Mouse (Mus musculus): ENCODE data around the gene Yeats2.
"Not testable (repeated sequence)": the region's sequence is repeated elsewhere in the genome, so short reads cannot be mapped to it uniquely, and the experiment has no call there.

Yeats2 gene

DNA sequence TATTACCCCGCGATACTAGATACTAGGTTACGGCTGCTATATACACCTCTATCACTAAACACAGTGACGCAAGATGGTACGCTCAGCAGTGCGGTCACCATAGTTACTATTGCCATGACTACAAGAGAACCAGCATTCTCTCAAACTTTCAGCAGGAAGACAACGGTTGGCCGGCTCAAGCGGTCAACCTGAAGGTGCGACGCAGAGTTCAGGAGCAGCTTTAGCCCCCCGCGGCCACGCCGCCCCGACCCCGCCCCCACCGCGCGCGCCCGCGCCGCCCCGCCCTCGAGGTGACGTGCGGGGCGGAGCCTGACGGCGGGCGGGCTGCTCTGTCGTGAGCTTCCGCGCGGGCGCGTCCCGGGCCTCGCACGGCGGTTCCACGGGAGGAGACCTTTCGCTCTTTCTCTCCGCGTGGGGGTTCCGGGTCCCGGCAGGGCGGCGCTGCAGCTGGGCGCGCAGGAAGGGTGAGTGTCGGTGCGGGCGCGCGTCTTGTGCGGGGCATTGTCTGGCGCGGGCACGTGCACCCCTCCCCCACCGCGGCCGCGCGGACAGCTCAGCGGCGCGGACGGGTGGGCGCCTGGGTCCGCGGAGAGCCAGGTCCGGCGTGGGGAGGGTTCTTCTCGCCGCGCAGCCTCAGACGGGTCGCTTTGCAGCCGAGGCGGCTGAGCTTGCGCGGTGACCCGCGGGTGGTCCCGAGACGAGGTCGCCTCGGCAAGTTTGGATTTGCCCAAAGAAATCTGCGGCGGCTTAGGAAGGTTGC is at the start of gene Yeats2:
Gene Yeats2, plus strand, starts transcription at position 292 of the 760 bp plus-strand sequence.
- peak; percentile 84 to 91 for DNase-seq

DNA sequence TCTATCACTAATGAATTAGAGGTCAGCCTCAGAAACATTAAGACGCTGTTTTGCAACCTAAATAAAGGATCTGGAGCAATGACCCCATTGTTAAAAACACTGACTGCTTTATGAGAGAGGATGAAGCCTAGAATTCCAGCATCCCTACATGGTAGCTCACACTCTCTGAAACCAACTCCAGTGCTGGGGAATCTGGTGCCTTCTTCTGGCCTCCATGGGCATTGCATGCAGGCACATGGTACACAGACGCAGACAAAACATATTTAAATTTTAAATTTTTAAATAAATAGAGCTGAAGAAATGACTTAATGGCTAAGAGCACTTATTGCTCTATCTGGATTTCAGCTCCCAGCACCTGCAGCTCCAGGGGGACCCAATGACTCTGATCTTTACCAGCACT is 44.9 kb upstream of the Yeats2 start:
- peak in 1 of 2 experiments; percentile 32 for DNase-seq

DNA sequence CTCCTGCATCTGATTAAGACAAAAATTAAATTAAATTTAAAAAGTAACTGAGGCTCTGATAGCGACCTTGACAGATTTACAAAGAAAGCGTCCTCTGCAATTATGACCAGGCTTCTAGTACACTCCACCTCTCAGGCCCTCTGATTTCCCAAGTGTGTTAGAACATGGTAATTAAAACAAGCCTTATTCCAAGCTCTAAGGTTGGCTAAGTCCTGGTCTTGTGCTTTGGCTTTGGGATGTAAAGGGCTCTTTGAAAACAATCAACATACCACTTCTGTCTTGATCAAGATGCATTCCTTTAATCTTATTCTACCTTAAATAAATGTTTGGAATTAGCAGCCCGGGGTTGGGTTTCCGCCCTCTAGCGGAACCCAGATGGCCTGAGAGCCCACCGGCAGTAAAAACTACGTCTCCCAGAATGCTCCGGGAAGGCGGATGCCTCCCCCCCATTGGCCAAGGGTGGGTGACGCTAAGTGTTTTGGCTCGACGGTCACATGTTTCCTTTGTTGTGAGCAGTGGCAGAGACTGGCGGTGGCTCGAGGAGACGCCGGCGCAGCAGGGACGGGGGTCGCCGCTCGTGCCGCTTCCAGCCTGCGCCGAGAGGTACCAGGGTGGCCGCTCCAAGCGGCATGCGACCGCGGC is 43.7 kb upstream of the Yeats2 start, which contains the start of gene Klhl24:
Gene Klhl24, plus strand, starts transcription at position 474 of the 642 bp plus-strand sequence.
- peak; percentile 91 to 95 for DNase-seq

DNA sequence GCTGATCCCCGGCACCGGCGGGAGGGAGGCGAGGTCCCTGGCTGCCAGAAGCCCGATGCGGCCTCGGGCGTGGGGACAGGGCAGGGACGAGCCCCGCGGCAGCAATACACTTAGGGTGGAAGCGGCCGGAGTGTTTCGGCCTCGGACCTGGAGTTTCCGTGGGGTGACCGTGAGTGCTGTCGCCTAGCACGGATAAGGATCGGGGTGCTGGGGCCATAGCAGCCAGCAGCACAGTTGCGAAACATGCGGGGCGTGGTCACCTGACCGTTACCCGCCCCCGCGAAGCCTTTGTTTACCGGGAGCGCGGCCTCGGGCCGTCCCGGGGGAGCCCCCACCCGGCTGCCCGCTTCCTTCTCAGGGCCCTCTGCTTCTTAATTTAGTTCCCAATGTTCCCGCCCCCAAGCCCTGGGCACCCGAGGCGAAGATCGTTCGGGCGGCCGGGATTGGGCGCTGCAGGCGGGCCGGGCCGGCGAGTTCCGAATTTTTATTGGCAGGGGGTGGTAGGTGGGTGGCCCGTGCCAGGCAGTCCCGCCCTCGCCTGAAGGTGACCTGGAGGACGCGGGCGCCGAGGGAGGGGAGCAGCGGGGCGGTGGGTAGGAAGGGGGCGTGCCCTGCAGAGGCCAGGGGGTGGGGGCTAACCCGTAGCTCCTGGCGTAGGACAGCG is 43.0 kb upstream of the Yeats2 start:
- DNase-seq, result peak; percentile 91 to 96

DNA sequence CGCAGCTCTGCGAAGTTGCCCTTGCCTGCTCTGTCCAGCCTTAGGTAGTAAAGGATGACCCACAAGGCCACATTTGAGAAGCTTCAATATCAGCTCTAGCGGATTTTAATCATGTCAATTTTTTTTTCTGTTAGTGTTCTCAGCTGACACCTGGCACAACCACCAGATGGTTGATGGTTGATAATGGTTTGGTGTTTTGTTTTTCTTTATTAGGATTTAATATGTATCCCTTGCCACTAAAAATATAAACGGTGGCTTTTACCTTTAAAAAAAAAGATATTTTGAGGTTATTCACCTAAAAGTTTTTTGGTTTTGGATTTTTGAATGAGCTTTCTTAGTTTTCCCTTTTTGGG is 42.5 kb upstream of the Yeats2 start:
- no peak for DNase-seq

DNA sequence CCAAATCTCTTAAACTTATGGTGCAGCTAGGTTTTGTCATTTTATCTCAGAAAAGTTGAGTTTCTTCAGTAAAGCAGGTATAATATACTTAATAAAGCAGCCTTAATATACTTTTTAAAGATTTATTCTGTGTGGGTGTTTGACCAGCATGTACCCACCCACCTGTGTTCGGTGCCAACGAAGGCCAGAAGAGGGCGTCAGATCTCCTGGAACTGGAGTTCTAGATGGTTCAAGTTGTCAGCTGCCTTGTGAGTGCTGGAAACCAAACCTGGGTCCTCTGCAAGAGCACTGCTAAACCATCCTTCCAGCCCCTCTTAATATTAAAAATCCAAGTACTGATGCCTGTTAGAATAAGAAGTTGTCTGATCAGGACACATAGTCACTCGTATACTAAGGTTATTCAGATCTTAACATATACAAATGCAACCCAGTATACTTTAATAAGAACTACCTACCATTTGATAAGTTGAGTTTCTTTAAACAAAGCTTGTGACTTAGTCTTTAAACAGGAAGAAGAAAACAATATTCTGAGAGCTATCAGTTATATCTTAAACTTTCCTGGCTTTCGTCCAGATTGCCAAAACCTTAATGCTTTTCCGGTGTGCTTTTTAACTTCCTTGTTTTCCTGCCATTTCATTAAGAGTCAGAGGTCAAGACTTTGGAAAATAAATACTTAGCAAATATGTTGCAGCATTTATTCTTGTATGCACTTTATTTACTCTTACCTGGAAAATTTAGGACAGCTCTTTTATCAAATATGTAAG is 41.8 kb upstream of the Yeats2 start:
- peak in 1 of 2 experiments; percentile 25 for DNase-seq

DNA sequence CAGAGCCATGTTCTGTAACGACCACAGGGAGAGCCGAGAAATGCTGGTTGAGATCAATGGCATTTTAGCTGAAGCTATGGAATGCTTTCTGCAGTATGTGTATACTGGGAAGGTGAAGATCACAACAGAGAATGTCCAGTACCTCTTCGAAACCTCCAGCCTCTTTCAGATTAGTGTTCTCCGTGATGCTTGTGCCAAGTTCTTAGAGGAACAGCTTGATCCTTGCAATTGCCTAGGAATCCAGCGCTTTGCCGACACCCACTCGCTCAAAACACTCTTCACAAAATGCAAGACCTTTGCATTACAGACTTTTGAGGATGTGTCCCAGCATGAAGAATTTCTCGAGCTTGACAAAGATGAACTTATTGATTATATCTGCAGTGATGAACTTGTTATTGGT is 33.9 kb upstream of the Yeats2 start:
- DNase-seq, result no peak

DNA sequence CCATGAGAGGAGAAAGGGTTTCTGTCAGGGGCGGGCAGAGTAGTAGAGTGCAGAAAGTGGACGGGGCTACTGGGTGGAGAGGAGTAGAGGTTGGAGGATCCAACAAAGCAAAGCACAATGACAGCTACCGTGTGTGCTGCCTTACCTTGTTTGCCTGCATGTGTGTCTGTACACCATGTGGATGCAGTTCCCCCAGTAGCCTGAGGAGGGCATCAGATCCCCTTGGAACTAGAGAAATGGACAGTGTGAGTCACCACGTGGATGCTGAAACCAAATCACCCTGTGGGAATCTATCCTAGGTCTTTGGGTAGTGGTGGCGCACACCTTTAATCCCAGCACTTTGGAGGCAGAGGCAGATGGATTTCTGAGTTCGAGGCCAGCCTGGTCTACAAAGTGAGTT is 31.9 kb upstream of the Yeats2 start:
- DNase-seq, result no peak

DNA sequence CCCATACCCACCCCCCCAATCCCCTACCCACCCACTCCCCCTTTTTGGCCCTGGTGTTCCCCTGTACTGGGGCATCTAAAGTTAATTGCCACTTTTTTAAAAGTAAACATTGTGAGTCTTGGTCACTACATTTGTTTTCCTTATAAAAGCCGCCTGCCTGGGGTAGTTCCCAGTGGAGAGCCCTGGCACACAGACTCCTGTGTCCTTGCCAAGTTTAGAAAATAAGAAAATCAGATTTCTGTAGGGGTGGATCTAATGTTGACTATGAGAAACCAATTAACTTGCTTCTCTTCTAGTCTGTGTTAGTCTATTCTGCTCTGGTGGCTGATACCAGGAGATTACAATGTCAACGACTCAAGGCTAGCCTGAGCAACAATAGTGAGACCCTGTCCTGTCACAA is 28.2 kb upstream of the Yeats2 start:
- DNase-seq, result no peak

DNA sequence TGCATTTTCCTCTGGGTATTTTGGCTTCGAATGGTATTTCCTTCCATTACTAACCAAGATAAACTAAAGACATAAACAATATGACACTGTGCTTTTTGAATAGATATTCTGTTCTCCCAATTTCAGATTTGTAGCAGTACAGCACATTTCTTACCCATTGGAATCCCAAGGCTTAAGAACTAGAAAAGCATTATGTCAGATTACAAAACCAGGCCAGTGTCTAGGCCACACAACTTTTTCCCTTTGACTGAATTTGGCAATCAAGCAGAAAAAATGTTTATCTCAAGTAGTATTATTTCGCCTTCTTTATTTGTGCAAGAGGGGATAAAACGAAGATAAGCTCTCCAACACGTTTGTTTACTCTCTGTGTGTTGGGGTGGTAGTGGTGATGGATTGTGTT is 24.8 kb upstream of the Yeats2 start:
- DNase-seq, result no peak

DNA sequence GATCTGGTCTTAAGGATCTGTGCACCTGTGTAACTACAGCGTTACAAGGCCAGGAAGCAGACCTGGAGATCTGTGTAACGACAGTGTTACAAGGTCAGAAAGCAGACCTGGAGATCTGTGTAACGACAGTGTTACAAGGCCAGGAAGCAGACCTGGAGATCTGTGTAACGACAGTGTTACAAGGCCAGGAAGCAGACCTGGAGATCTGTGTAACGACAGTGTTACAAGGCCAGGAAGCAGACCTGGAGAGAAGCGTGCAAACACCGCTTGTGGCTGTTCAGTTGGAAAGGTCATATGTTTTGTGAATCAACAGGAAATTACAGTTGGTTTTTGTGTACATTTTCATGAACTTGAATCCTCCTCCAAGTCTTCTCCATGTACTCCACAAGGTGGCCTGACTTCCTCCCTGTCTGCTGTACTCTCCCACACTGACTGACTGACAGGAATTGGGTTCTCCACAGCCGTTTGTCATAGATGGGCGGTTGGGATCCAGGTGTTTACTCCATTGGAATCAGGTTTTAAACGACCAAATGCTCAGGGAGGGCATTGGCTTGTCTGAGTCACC is 14.5 kb upstream of the Yeats2 start:
- DNase-seq, result not testable (repeated sequence)

DNA sequence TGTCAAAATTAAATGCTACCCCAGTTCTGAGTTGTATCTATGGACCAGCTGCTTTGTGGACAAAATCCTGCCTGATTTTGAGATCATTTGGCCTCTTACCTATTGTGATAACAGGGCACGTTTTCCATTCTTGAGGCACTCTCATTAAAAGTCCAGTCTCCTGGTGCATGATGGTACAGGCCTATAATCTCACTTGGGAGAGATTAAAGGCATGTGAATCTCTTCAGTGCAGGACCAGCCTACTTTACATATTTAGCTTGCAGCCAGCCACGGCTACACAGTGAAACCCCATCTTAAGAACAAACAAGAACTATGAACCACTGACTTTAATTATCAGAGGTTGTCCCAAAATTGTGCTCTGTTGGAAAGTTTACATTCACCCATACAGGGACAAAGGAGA is 10.5 kb upstream of the Yeats2 start:
- no peak for DNase-seq

DNA sequence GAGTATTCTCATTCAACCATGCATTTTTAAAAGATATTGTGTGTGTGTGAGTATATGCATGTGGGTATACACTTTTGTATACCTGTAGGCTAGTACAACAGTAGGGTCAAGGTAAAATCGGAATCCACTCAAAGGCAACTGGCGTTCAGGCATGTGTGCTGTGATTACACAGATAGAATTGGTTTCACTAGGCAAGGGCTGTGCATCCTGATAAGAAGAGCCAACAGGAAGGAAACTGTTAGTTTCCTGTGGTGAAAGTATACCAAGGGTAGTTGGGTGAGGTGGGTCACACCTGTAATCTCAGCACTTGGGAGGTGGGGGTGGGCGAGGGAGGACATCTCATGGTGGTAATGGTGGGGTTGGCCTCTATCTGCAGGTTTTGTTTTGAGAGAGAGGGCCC is 3.7 kb downstream of the Yeats2 start:
- DNase-seq, result no peak

DNA sequence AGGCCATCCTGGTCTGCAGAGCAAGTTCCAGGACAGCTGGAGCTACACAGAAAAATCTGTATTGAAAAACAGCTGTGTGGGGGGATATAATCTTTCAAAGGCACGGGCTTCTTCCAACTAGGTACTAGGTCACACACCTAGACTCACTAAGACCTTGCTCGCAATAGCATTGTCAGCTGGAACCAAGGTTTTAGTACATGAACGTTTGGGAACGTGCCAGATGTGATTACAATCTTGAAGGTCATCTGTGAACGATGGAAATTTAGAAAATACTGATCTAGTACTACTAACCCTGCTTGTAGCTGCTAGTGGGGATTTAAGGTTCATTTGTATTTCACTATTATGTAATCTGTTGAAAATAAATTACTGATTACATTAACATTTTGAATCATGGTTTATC is 11.1 kb downstream of the Yeats2 start:
- no peak for DNase-seq

DNA sequence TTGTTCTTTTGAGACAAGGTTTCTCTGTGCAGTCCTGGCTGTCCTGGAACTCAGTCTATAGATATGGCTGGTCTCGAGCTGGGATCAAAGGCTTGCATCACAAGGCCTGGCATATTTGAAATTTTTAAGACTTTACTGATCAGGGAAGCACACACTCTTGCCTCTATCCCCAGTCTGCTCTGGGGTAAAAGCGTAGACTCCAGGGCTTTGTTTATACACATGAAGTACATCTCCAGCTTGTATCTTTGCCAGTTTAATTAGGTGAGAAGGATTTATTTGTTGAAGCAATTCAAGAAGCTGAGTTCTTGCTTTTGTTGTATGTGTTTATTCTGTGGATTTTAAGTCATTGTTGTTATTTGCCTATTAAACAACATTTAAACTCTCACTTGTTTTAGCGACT is 12.9 kb downstream of the Yeats2 start:
- no peak for DNase-seq

DNA sequence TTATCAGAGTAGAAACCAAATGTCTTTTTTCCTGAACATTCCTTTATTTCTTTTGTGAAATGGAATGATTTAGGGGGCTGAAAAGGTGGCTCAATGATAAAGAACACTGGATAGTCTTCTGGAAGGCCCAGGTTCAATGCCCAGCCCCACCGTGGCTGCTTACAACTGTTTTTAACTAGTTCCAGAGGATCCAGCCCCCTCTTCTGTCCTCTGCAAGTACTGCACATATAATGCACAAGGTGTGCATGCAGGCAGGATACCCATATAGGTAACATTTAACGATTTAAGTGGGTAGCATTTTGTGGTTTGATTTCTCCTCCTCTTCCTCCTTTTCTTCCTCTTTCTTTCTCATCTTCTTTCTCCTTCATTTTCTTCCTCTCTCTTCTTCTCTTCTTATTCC is 19.3 kb downstream of the Yeats2 start:
- DNase-seq, result no peak

DNA sequence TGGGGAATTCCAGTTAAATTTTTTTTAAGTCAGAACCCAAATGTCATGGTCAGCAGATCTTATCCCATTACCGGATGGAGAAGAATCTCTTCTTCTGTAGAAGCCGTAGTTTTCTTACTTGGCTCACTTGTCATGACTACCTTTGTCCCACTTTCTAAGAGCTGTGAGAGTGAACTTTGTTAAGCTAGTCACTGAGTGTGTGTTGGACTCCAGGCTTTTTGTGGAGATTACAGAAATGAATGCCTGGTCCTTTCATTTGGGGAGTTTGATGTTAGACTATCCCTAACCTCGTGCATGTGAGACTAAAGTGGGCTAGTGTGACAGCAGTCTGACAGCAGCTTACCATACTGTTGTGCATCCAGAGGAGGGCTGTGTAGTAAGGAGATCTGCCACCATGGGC is 28.2 kb downstream of the Yeats2 start:
- DNase-seq, result no peak

DNA sequence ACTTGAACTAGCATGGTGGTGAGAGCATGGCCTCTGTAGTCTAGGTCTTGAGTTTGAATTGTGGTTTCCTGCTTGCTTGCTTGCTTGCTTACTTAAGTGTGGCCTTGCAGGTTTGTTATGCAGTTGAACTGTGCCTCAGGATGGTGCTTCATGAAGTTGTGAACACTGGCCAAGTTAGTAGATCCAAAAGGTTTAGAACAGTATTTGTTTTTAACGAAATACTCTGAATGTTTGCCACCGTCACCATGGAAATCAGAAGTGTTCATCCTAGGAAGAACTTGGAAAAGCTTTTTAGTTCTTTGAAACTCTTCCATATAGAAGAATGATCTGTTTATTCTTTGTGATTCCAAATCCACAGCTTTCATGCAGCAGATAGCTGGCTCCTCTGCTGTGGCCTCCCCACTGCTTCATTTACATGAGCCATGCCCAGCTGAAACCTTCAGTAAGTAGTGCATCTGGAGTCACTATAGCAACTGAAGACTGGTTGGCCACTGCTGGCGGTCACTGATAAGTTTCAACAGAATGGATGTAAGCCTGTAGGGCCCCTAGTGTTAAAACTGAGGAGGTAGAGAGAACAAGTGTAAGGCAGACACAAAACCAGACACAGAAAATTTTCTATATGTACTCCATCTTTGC is 28.7 kb downstream of the Yeats2 start:
- no peak for DNase-seq

DNA sequence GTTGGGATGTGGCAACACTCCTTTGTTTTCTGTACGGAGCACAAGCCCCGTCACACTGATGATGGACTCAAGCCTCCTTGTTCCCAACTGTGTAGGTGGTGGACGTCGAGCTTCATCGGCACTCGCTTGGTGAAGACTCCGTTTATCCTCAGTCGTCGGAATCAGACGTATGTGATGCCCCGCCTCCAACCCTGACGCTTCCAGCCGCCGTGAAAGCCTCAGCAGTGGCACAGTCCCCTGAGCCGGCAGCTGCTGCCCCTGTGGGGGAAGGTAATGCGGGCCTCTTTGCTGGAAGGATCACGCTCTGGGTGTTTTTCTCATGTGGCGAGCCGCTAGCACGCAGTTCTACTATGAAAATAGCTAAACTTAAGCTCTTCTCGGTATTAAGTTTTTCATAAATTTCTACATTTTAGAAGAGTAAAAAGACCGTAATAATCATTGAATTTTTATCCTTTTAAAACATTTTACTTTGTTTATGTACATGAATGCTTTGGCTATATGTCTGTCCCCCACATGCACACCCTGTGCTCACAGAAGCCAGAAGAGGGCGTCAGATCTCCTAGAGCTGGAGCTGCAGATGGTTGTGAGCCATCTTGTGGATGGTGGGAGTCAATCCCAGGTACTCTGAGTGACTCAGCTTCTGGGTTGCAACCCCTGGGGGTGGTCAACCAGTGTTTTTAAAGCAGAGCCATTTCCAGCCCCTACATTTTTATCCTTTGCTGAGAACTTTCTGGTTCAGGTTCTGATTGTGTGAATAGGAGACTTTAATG is 38.7 kb downstream of the Yeats2 start:
- DNase-seq, result no peak

DNA sequence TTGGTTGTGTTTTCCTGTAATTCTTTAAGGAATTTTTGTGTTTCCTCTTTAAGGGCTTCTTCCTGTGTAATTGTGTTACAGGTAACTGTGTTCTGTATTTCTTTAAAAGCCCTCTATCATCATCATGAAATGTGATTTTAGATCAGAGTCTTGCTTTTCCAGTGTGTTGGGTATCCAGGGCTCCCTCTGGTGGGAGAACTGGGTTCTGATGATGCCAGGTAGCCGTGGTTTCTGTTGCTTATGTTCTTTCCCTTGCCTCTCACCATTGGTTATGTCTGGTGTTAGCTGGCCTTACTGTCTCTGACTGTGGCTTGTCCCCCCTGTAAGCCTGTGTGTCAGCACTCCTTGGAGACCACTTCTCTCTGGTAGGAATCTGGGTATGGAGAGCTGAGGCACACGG is 44.5 kb downstream of the Yeats2 start:
- peak; percentile 15 to 25 for DNase-seq

DNA sequence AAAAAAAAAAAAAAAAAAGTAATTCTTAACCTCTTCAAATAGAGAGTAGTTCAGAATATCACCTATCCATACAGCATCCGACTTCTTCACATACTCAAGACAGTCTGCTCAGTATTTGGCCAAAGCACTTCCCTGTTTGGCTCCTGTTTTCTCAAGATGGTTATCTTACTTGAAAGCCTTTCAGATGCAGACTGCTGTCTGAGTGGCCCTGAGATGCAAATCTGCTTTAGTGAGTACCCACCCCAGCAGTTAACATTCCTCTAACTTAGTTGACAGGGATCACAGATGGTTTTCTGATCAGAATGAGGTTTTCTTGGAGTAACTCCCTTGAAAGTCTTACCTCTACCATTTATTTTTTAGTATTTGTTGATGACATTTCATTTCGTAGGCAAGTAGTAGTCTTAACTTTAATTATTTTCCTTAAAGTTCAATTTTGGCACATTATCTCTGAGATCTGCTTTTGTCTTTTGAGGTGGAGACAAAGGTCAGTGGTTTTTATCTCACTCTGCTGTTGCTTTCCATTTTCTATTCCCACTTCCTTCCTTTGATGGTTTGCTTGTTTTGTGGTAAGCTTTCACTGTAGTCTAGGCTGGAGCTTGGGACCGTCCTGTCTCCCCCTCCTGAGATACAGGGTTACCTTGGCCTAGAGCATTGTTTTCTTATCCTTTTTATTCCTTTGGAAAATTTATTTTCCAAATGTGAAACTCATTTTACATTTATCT is 50.5 kb downstream of the Yeats2 start:
- no peak for DNase-seq
